Mouse (Mus musculus) monocyte, adult 2 months (primary cell): Measurements from ENCODE around the gene Ano10.

Source experiments
- DNase-seq, 2 experiments: peaks; one replicate each; pipeline ENCODE4 v3.0.0; 2022; ENCODE audit warnings: low spot score in 2 of 2, low read depth in 1 of 2

Gene Ano10

DNA sequence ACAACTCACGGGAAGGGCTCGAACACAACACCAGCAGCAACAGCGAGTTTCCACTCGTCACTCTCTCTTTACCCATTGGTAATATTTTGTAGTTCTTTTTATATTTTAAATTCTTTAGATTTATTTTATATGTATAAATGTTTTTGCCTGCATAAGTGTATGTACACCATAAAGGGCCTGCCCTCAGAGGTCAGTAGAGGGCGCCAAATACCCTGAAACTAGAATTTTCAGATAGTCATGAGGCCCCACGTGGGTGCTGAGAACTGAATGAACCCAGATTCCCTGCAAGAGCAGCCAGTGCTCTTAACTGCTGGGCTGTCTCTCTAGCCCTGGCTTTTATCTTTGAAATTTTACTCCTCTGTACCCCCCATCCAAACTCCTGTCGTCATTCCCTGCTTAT is 89.7 kb downstream of the Ano10 start:
- DNase-seq: no peak

DNA sequence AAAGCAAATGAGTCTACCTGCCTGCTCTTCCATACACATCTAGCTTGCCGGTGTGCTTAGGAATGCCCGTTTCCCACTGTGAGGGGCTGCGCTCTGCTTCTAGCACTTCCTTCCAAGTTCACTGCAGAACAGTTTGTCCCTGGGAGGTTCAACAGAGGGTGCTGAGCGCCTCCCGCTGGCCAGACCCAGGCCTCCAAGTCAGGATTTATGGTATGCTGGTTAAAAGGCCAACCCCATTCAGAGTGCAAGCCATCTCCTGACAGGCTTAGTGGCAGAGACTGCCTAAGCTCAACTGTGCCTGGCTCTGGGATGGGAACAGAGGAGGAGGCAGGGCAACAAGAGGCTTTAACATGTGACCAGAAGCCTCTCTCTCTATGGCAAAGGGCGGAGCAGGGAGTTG is 95.0 kb downstream of the Ano10 start:
- DNase-seq: no peak

- DNase-seq: no peak
Observed at GRCm38 (mm10) chr9:122198621-122199020, 95.6 kb downstream of the Ano10 start.

GRCm38 (mm10) chr9:122197021-122197420 is 97.2 kb downstream of the Ano10 start:
- no peak for DNase-seq

DNA sequence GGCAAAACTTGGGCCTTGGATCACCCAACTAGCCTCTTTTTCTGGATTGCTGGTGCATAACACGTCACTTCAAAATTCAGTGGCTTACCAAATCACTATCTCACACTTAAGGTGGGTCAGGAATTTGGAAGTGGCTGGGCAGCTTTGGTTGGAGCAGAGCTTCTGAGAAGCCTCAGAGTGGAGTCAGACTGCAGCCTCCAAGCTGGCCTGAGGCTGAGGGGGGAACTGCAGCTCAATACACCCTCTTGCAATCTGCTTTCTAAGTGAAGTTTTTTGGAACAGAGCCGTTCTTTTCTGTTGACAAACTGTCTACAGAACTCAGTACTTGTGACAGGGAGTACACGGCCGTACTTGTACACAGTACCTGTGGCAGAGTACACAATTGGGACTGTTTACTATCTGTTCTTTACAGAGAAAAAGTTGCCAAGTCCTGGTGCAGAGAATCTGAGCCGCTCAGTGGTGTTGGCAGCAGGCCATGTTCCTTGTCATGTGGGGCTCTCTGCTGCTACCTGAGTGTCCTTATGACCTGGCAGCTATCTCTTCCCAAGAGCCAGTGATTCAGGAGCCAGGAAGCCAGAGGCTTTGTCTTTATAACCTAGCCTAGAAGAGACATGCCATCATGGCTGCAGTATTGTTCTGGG is 99.1 kb downstream of the Ano10 start:
- no peak for DNase-seq

GRCm38 (mm10) chr9:122193823-122194222 is 100.4 kb downstream of the Ano10 start:
- no peak for DNase-seq

- no peak for DNase-seq
Observed at GRCm38 (mm10) chr9:122193361-122193760, 100.9 kb downstream of the Ano10 start.

DNA sequence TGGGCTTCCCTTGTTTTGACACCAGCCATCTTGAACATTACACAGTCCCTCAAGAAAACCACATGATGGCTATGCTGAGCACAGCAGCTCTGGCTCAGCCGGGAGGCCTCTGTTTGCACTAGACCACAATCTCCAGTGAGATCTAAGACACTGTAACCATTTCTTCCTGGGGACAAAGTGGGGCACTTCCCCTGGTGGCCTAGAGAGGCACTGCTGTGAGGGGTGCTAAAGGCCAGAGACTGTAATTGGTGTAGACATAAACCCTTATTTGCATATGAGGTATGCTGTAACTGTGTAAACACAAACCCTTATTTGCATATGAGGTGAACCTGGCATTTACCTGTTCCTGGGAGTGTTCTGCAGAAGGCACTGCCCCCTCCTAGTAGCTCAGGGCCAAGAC is 105.5 kb downstream of the Ano10 start:
- no peak for DNase-seq

DNA sequence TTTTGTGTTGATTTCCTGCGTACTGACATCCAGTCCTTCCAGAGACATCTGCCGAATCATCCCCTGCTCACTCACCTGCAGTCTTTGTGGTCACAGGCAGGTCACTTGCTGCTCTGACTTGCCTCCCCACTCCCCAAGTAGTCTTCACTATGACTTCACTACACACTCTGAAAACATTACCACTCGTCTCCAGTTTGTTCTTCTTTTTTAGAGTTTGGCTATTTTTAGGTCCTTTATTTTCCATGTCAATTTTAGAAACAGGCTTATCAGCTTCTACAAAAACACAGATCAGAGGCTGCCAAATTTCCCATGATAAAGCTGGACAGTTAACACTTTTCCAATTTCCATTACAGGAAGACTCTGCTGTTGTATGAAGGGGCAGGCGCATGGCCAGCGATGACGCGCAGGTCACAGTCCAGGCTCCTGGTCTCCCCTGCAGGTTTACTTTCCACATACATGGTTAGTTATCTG is 106.7 kb downstream of the Ano10 start:
- no peak for DNase-seq

DNA sequence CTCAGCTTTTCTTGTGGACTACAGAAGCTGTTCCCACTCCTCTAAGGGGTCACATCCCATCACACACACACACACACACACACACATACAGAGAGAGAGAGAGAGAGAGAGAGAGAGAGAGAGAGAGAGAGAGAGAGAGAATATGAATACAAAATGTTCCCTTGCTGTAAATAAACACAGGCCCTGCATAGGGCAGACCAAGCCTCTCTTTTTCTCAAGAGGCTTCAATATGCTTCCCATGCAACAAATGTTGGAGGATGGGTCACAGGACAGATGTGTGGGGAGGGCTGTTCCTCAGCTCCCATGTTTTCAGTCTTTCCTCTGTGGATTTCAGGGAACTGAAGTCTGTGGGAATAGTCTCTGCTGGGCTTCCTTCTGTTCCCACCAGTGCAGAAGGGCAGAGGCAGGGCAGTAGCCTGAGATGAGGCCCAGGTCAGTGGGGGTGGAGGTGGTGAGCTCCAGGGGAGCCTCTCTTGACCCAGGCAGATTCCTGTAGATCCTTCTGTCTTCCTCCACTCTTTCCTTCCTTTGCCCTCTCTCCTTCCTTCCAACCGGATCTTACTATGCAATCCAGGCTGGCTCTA is 107.5 kb downstream of the Ano10 start:
- DNase-seq: no peak

DNA sequence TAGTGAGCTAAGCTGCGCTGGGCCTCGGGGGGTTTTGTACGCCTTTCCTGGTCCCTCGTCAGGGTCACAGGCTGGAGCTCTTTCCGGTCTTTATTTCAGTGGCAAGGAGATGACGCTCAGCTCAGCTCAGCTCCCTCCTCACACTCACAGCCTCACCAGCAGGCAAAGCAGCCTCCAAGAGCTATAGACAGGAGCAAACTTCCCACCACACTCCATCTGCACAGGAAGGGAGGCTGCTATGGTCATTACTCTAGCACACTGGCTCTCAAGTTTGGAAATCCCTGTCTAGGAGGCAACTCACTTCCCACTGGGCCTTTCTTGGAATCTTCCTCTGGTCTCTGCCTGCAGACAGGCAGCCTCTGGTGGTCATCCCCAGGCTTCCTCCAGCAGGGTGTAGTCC is 108.3 kb downstream of the Ano10 start:
- no peak for DNase-seq

DNA sequence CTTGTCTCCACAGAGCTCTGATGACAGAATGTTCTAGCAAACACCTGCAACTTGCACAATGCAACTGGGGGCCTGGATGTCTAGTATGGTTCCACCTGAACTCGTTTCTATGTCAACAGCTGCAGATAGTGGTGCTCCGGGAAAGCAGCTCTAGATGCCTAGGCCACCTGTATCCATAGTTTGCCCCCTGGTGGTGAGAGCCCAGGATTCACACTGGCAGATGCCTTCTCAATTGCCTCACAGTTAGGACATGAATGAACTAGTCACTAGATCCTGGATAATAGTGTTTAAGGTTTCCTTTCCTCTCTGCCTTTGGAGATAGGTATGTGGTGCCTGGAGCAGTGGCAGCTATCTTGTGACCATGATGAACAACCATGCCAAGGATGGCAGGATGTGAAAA is 109.2 kb downstream of the Ano10 start:
- DNase-seq: peak in 1 of 2 experiments; percentile 25

- DNase-seq: no peak
Observed at GRCm38 (mm10) chr9:122184329-122184728, 109.9 kb downstream of the Ano10 start.

DNA sequence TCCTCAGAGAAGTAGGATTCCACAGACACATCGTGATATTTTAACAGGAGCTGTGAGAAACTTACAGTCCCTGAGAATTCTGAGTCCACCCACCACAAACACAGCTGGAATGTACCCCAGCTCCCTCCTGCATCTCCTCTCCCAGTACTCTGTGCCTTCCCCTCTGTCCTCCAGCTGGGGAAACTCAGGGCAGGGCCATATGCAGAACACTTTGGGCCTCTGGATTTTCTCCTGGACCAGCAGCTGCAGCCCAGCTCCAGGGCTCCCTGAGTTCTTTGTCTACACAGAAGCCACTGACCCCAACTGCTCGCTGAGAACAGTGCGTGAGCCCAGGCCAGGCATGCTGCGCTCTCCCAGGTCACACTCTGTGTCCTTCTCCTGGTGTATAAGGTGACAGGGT is 111.1 kb downstream of the Ano10 start:
- no peak for DNase-seq

GRCm38 (mm10) chr9:122180105-122180504 is 114.1 kb downstream of the Ano10 start:
- no peak for DNase-seq

- no peak for DNase-seq
Observed at GRCm38 (mm10) chr9:122178427-122178826, 115.8 kb downstream of the Ano10 start.

GRCm38 (mm10) chr9:122177256-122178220 is 116.7 kb downstream of the Ano10 start:
- DNase-seq: no peak

GRCm38 (mm10) chr9:122174723-122175122 is 119.5 kb downstream of the Ano10 start:
- DNase-seq: no peak

DNA sequence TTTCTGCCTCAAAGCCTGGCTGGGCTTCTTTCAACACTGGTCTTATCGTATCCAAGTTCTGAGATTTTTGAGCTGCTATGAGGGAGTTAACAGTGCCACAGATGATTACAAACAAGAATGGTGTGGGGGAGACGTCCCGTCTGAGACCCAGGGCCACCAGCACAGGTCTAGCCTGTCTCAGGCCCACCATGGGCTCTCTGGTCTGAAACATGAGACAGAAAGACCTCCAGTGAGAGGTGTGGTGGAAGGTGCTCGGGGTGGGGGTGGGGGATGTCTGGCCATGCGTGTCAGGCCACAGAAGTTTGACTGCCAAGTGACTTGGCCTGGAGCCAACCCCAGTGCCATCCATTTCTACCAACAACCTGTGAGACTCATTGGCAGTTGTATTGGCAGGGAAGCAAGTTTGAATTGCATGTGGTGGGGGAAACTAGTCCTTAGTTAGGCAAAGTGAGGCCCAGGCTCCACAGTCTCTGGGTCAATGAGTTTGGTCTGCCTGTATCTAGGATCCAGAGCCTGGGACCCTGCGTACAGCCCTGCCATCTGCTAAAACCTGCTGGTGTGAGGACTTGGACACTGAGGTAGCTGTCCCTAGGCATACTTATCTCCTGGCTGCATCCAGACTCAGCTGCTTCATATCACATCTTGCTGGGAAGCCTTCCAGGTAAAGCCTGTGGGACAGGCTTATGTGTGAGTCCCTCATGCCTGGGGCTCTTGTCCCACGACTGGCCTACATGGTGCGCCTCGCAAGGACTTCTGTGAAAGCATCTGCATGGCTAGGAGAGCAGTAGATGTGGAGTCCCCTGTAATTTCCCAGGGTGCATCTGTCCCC is 120.6 kb downstream of the Ano10 start:
- DNase-seq: no peak

DNA sequence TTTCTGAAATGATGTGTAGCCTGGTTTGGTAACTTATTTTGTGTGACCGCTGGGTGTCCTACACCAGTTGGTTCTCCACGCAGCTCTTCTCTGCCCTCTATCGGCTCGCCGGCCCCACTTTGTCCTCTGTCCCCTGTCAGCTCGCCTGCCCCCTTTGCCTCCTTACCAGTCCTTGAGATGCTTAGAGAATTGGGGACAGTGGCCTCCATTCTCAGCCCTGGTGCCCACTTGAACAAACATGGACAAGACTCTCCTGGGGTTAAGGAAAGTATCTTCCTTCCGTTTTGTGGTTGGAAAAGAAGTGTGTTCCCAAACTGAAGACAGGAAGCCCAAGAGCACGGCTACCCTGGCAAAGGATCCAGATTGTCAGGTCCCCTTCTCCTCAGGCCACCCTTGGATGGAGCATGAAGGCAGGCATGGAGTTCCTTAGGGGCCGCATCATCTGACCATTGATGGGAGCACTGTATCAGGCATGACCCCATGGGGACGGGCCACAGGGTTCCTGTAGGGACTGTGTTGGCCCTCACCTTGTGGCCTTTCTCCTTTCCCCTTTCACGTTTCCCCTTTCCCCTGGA is 121.5 kb downstream of the Ano10 start:
- no peak for DNase-seq

DNA sequence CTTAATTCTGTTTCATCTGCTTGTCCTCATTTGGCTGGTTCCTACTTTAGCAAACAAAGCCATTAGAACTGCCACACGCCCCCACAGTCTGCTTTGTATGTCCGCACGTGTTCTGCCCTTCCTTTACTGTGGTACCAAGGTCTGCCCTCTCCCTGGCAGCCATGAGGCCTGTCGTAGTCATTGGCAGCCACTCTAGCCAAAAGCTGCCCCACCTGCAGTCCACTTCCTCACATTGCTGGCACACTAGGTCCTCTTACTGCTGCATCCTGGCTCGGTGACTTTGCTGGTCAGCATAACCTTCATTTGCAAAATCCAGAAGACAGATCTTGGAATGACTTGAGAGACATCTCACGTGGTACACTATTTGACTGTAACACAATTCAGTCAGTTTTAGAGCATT is 124.3 kb downstream of the Ano10 start:
- DNase-seq: no peak
